Mouse (Mus musculus): ENCODE data around the gene Nxph4. TPM values are rescaled to one million over a fixed set of nuclear protein-coding genes. Genes with fewer than 3 reads are reported as not detected.
A peak's percentile ranks its signal among the peaks of the same experiment; 100 is the strongest.

Gene Nxph4
- polyA plus RNA-seq, 1 experiment from 2014 or later: 19.4 TPM

GRCm38 (mm10) chr10:127512813-127513212 lies 21.5 kb downstream of the Nxph4 start:
- Histone ChIP-seq H3K4me1 (peaks cover 100% of the 10 kb centered on the region), H3K27me3 (ENCODE audit: low read depth, poor library complexity, severe bottlenecking) (peaks cover 100% of the 10 kb centered on the region), H3K9me3 (replicated peaks) (0 out of 2 replicates have a peak, but pooled peaks cover 3% of the 10 kb centered on the region), H3K4me3 (peak overlapping the region; percentile 62), H3K27ac (replicated peaks) (peak overlapping the region; percentile 89), H3K36me3 (peaks cover 10% of the 10 kb centered on the region)
- WGBS: under 1% methylated on average over 27 of the region's 27 CpGs
- peak; percentile 97 for DNase-seq (ENCODE audit: low spot score)

GRCm38 (mm10) chr10:127512307-127512666 lies 22.1 kb downstream of the Nxph4 start:
- Histone ChIP-seq H3K4me3 (peak overlapping the region; percentile 62), H3K27ac (replicated peaks) (peak overlapping the region; percentile 89), H3K9me3 (replicated peaks) (no peaks in the 10 kb centered on the region), H3K36me3 (peaks cover 5% of the 10 kb centered on the region; the same call in 1 of the 2 replicates), H3K27me3 (ENCODE audit: low read depth, poor library complexity, severe bottlenecking) (peaks cover 100% of the 10 kb centered on the region), H3K4me1 (peaks cover 97% of the 10 kb centered on the region)
- DNase-seq (ENCODE audit: low spot score): no peak
- 3% methylated on average over 7 of the region's 7 CpGs for WGBS

- H3K27ac ChIP-seq (replicated peaks): peak overlapping the region; percentile 89
- H3K27me3 ChIP-seq (ENCODE audit: low read depth, poor library complexity, severe bottlenecking): peaks cover 100% of the 10 kb centered on the region
- DNase-seq (ENCODE audit: low spot score): peak; percentile 77
- H3K9me3 ChIP-seq (replicated peaks): no peaks in the 10 kb centered on the region
- peaks cover under 1% of the 10 kb centered on the region; the same call in 1 of the 2 replicates for H3K36me3 ChIP-seq
- peak overlapping the region; percentile 62 for H3K4me3 ChIP-seq
- H3K4me1 ChIP-seq: peaks cover 92% of the 10 kb centered on the region
- under 1% methylated on average over 46 of the region's 46 CpGs for WGBS
Observed at GRCm38 (mm10) chr10:127511634-127512306, 22.6 kb downstream of the Nxph4 start.

GRCm38 (mm10) chr10:127510895-127511617 lies 23.3 kb downstream of the Nxph4 start:
- no peaks in the 10 kb centered on the region for H3K9me3 ChIP-seq (replicated peaks)
- 6% methylated on average over 11 of the region's 11 CpGs for WGBS
- peak overlapping the region; percentile 89 for H3K27ac ChIP-seq (replicated peaks)
- peak; percentile 29 for DNase-seq (ENCODE audit: low spot score)
- peaks cover 100% of the 10 kb centered on the region for H3K27me3 ChIP-seq (ENCODE audit: low read depth, poor library complexity, severe bottlenecking)
- peaks cover 85% of the 10 kb centered on the region for H3K4me1 ChIP-seq
- H3K4me3 ChIP-seq: peak overlapping the region; percentile 62
- H3K36me3 ChIP-seq: no peaks in the 10 kb centered on the region

GRCm38 (mm10) chr10:127509837-127510701 lies 24.3 kb downstream of the Nxph4 start:
- peak overlapping the region; percentile 61 for H3K4me3 ChIP-seq
- 4% methylated on average over 17 of the region's 17 CpGs for WGBS
- H3K27ac ChIP-seq (replicated peaks): peak overlapping the region; percentile 89
- peaks cover 97% of the 10 kb centered on the region for H3K27me3 ChIP-seq (ENCODE audit: low read depth, poor library complexity, severe bottlenecking)
- no peaks in the 10 kb centered on the region for H3K9me3 ChIP-seq (replicated peaks)
- DNase-seq (ENCODE audit: low spot score): peak; percentile 35
- peaks cover 75% of the 10 kb centered on the region for H3K4me1 ChIP-seq
- no peaks in the 10 kb centered on the region for H3K36me3 ChIP-seq

GRCm38 (mm10) chr10:127509051-127509836 lies 25.1 kb downstream of the Nxph4 start:
- peaks cover 67% of the 10 kb centered on the region for H3K4me1 ChIP-seq
- under 1% methylated on average over 35 of the region's 35 CpGs for WGBS
- no peaks in the 10 kb centered on the region for H3K9me3 ChIP-seq (replicated peaks)
- no peaks in the 10 kb centered on the region for H3K36me3 ChIP-seq
- H3K27me3 ChIP-seq (ENCODE audit: low read depth, poor library complexity, severe bottlenecking): peaks cover 88% of the 10 kb centered on the region
- H3K27ac ChIP-seq (replicated peaks): peak overlapping the region; percentile 89
- DNase-seq (ENCODE audit: low spot score): peak; percentile 97
- peak overlapping the region; percentile 61 for H3K4me3 ChIP-seq

GRCm38 (mm10) chr10:127508239-127508638 lies 26.1 kb downstream of the Nxph4 start:
- no peaks in the 10 kb centered on the region for H3K9me3 ChIP-seq (replicated peaks)
- H3K36me3 ChIP-seq: no peaks in the 10 kb centered on the region
- DNase-seq (ENCODE audit: low spot score): peak; percentile 79
- H3K4me3 ChIP-seq: peak overlapping the region; percentile 61
- 0 out of 2 replicates have a peak overlapping the region, but pooled peaks have one; percentile 29 for H3K27ac ChIP-seq (replicated peaks)
- WGBS: 3% methylated on average over 15 of the region's 15 CpGs
- peaks cover 78% of the 10 kb centered on the region for H3K27me3 ChIP-seq (ENCODE audit: low read depth, poor library complexity, severe bottlenecking)
- peaks cover 56% of the 10 kb centered on the region for H3K4me1 ChIP-seq

GRCm38 (mm10) chr10:127500894-127501893 lies 33.2 kb downstream of the Nxph4 start, which contains the start of gene Stac3:
TSS of gene Stac3 (plus strand) at chr10:127501686.
- Histone ChIP-seq H3K9me3 (replicated peaks) (no peaks in the 10 kb centered on the region), H3K4me1 (no peaks in the 10 kb centered on the region), H3K27ac (replicated peaks) (no peak within 1 kb of the TSS), H3K27me3 (ENCODE audit: low read depth, poor library complexity, severe bottlenecking) (peaks cover 8% of the 10 kb centered on the region; the same call in 1 of the 2 replicates), H3K4me3 (no peak within 1 kb of the TSS), H3K36me3 (peaks cover 44% of the 10 kb centered on the region)
- no peak for DNase-seq (ENCODE audit: low spot score)
- 83% methylated on average over 13 of the region's 13 CpGs for WGBS

- no peak for DNase-seq (ENCODE audit: low spot score)
- H3K27ac ChIP-seq (replicated peaks): no peak overlapping the region
- no peak overlapping the region for H3K4me3 ChIP-seq
- no peaks in the 10 kb centered on the region for H3K27me3 ChIP-seq (ENCODE audit: low read depth, poor library complexity, severe bottlenecking)
- H3K36me3 ChIP-seq: peaks cover 56% of the 10 kb centered on the region
- 91% methylated on average over 4 of the region's 4 CpGs for WGBS
- no peaks in the 10 kb centered on the region for H3K9me3 ChIP-seq (replicated peaks)
- H3K4me1 ChIP-seq: no peaks in the 10 kb centered on the region
Observed at GRCm38 (mm10) chr10:127500042-127500441, 34.3 kb downstream of the Nxph4 start.

- Histone ChIP-seq H3K4me1 (no peaks in the 10 kb centered on the region), H3K4me3 (no peak overlapping the region), H3K27ac (replicated peaks) (no peak overlapping the region), H3K27me3 (ENCODE audit: low read depth, poor library complexity, severe bottlenecking) (no peaks in the 10 kb centered on the region), H3K9me3 (replicated peaks) (no peaks in the 10 kb centered on the region), H3K36me3 (peaks cover 61% of the 10 kb centered on the region)
- no peak for DNase-seq (ENCODE audit: low spot score)
- WGBS: 88% methylated on average over 5 of the region's 5 CpGs
Observed at GRCm38 (mm10) chr10:127499516-127499915, 34.8 kb downstream of the Nxph4 start.

GRCm38 (mm10) chr10:127496156-127496555 lies 38.2 kb downstream of the Nxph4 start:
- 94% methylated on average over 3 of the region's 3 CpGs for WGBS
- Histone ChIP-seq H3K4me3 (no peak overlapping the region), H3K4me1 (peaks cover 3% of the 10 kb centered on the region), H3K27ac (replicated peaks) (no peak overlapping the region), H3K36me3 (peaks cover 93% of the 10 kb centered on the region), H3K27me3 (ENCODE audit: low read depth, poor library complexity, severe bottlenecking) (no peaks in the 10 kb centered on the region), H3K9me3 (replicated peaks) (no peaks in the 10 kb centered on the region)
- DNase-seq (ENCODE audit: low spot score): no peak

Data from midbrain, embryonic 10.5 days (tissue).